Mouse (Mus musculus) inflammation-experienced regulatory T-cells, adult 6 months (primary cell): ENCODE data around the gene Tspan17. TPM values are rescaled to one million over a fixed set of nuclear protein-coding genes. Genes with fewer than 3 reads are reported as not detected.
A peak's percentile ranks its signal among the peaks of the same experiment; 100 is the strongest.

Experiments used
- ATAC-seq: one replicate; pipeline ENCODE4 v1.8.0; 2017
- polyA plus RNA-seq, 3 experiments: library from polyadenylated mRNA; unstranded; fragments of 100-300 nt; shearing (Covaris generic); gene quantifications; one replicate each; pipeline ENCODE4 v1.2.1; 2017

Gene Tspan17
- polyA plus RNA-seq = 1 to 10 TPM; 1.5 to 6.7 (median 2.2) TPM

GRCm38 (mm10) chr13:54788740-54789560 is at the start of gene Tspan17:
Gene Tspan17 (plus strand): TSS chr13:54789377.
- ATAC-seq = peak; percentile 88

GRCm38 (mm10) chr13:54746110-54746509 is 43.1 kb upstream of the Tspan17 start:
- no peak for ATAC-seq

- no peak for ATAC-seq
These were observed 42.3 kb upstream of the Tspan17 start for GRCm38 (mm10) chr13:54746896-54747295.

- no peak for ATAC-seq
These were observed 41.0 kb upstream of the Tspan17 start for GRCm38 (mm10) chr13:54748190-54748589.

GRCm38 (mm10) chr13:54748721-54749060 is 40.5 kb upstream of the Tspan17 start:
- ATAC-seq = no peak

- no peak for ATAC-seq
These were observed 39.9 kb upstream of the Tspan17 start for GRCm38 (mm10) chr13:54749061-54749863.

- ATAC-seq = no peak
These were observed 39.2 kb upstream of the Tspan17 start, which contains the start of gene Gprin1 for GRCm38 (mm10) chr13:54749864-54750411. Gene Gprin1 (minus strand): TSS chr13:54749874.

GRCm38 (mm10) chr13:54750699-54751098 is 38.5 kb upstream of the Tspan17 start:
- ATAC-seq = no peak

GRCm38 (mm10) chr13:54752656-54753055 is 36.5 kb upstream of the Tspan17 start:
- no peak for ATAC-seq

- no peak for ATAC-seq
These were observed 35.4 kb upstream of the Tspan17 start for GRCm38 (mm10) chr13:54753733-54754132.

- ATAC-seq = no peak
These were observed 34.8 kb upstream of the Tspan17 start for GRCm38 (mm10) chr13:54754169-54755080.

GRCm38 (mm10) chr13:54755201-54755830 is 33.9 kb upstream of the Tspan17 start:
- no peak for ATAC-seq

- ATAC-seq = no peak
These were observed 32.9 kb upstream of the Tspan17 start for GRCm38 (mm10) chr13:54756156-54756712.

- no peak for ATAC-seq
These were observed 31.9 kb upstream of the Tspan17 start for GRCm38 (mm10) chr13:54757093-54757830.

- ATAC-seq = peak; percentile 65
These were observed 31.0 kb upstream of the Tspan17 start for GRCm38 (mm10) chr13:54758045-54758755.

GRCm38 (mm10) chr13:54758756-54759470 is 30.3 kb upstream of the Tspan17 start:
- ATAC-seq = no peak

GRCm38 (mm10) chr13:54759496-54759895 is 29.7 kb upstream of the Tspan17 start:
- ATAC-seq = no peak

- no peak for ATAC-seq
These were observed 28.9 kb upstream of the Tspan17 start for GRCm38 (mm10) chr13:54760164-54760795.

- ATAC-seq = no peak
These were observed 28.3 kb upstream of the Tspan17 start for GRCm38 (mm10) chr13:54760906-54761305.
